Mouse (Mus musculus) kidney, postnatal 25 days (tissue): ENCODE results near the gene Tmem127.
"Not testable (repeated sequence)": the region's sequence is repeated elsewhere in the genome, so short reads cannot be mapped to it uniquely, and the experiment has no call there.

ENCODE experiments used
- DNase-seq, 2 experiments: peaks; one replicate each; pipeline ENCODE4 v3.0.0; 2021; ENCODE audit warnings: mixed read lengths in 2 of 2

The Tmem127 gene

GRCm38 (mm10) chr2:127247592-127248333 is at the start of gene Tmem127, which contains the start of gene Ciao1:
Gene Tmem127, plus strand, starts transcription at chr2:127247908.
Gene Ciao1, minus strand, starts transcription at chr2:127247816.
- DNase-seq: peak; percentile 99 to 100

- peak in 1 of 2 experiments; percentile 76 for DNase-seq
Measured at GRCm38 (mm10) chr2:127204932-127205331, 42.8 kb upstream of the Tmem127 start.

- not testable (repeated sequence) for DNase-seq
Measured at GRCm38 (mm10) chr2:127205936-127206335, 41.8 kb upstream of the Tmem127 start.

- no peak for DNase-seq
Measured at GRCm38 (mm10) chr2:127206916-127207315, 40.8 kb upstream of the Tmem127 start.

- DNase-seq: peak; percentile 97 to 98
Measured at GRCm38 (mm10) chr2:127207547-127208451, 39.9 kb upstream of the Tmem127 start, which contains the start of the genes 1810024B03Rik and Snrnp200. Gene 1810024B03Rik, minus strand, starts transcription at chr2:127208280. Gene Snrnp200, plus strand, starts transcription at chr2:127208386.

- DNase-seq: no peak
Measured at GRCm38 (mm10) chr2:127208452-127208769, 39.3 kb upstream of the Tmem127 start.

GRCm38 (mm10) chr2:127210701-127211100 is 37.0 kb upstream of the Tmem127 start:
- DNase-seq: no peak

GRCm38 (mm10) chr2:127217746-127218145 is 30.0 kb upstream of the Tmem127 start:
- DNase-seq: no peak

- DNase-seq: no peak
Measured at GRCm38 (mm10) chr2:127225261-127225660, 22.4 kb upstream of the Tmem127 start.

GRCm38 (mm10) chr2:127237897-127238610 is 9.7 kb upstream of the Tmem127 start:
- no peak for DNase-seq

- peak; percentile 30 to 61 for DNase-seq
Measured at GRCm38 (mm10) chr2:127240065-127240464, 7.6 kb upstream of the Tmem127 start.

- DNase-seq: peak; percentile 34 to 70
Measured at GRCm38 (mm10) chr2:127248334-127249004, 761 bp downstream of the Tmem127 start.

- no peak for DNase-seq
Measured at GRCm38 (mm10) chr2:127250291-127251008, 2.7 kb downstream of the Tmem127 start.

- DNase-seq: peak; percentile 40 to 51
Measured at GRCm38 (mm10) chr2:127251457-127251856, 3.7 kb downstream of the Tmem127 start.

- peak; percentile 31 to 44 for DNase-seq
Measured at GRCm38 (mm10) chr2:127251880-127252527, 4.3 kb downstream of the Tmem127 start.

GRCm38 (mm10) chr2:127252787-127253186 is 5.1 kb downstream of the Tmem127 start:
- DNase-seq: peak in 1 of 2 experiments; percentile 45

GRCm38 (mm10) chr2:127254604-127255134 is 7.0 kb downstream of the Tmem127 start:
- no peak for DNase-seq

GRCm38 (mm10) chr2:127255294-127255693 is 7.6 kb downstream of the Tmem127 start:
- no peak for DNase-seq

GRCm38 (mm10) chr2:127259340-127259739 is 11.6 kb downstream of the Tmem127 start:
- DNase-seq: no peak

- no peak for DNase-seq
Measured at GRCm38 (mm10) chr2:127262480-127262879, 14.8 kb downstream of the Tmem127 start.

- DNase-seq: no peak
Measured at GRCm38 (mm10) chr2:127267854-127268253, 20.1 kb downstream of the Tmem127 start.
